In genomic region chr5:150157682-150158081, GRCm38 (mm10) we compare ENCODE assay signal across 8 mouse cellular contexts. TPM values are rescaled to one million over a fixed set of nuclear protein-coding genes. Genes with fewer than 3 reads are reported as not detected.
A peak's percentile ranks its signal among the peaks of the same experiment; 100 is the strongest.
DNase-seq lines count a peak whose midpoint lies in the region; ATAC-seq and TF ChIP-seq lines count a peak whose summit lies in the region.

No protein-coding gene starts in this region.

- H3K4me1 ChIP-seq in bone marrow, adult 2 months (ENCODE audit: control insufficient read depth, insufficient read depth, low read length): peaks cover 10% of the 10 kb centered on the region
- H3K4me1 ChIP-seq in intestine, embryonic 15.5 days (replicated peaks): peaks cover 4% of the 10 kb centered on the region; the same call in 1 of the 2 replicates

- no peaks in the 10 kb centered on the region for H3K27me3 ChIP-seq in intestine, embryonic 15.5 days (replicated peaks)

- DNase-seq in cerebellum, postnatal 14 days: peak; percentile 65 to 83
- DNase-seq in left cerebral cortex, adult 2 months (ENCODE audit: extremely low spot score in 1 of 2, low spot score in 2 of 2): no peak
- DNase-seq in left cerebral cortex, adult 9 months (ENCODE audit: low spot score in 2 of 2): no peak
- peak; percentile 61 for DNase-seq in kidney, postnatal 10 days

- H3K9me3 ChIP-seq in intestine, embryonic 15.5 days: no peaks in the 10 kb centered on the region

- no peak overlapping the region for H3K9ac ChIP-seq in intestine, embryonic 15.5 days

- no peak for TF ChIP-seq POLR2A in bone marrow, adult 2 months (IDR thresholded peaks at IDR 0.05; ENCODE audit: borderline replicate concordance, control insufficient read depth, low read depth, low read length)

- WGBS in bone marrow, adult 2 months: 32% methylated on average over 6 of the region's 6 CpGs
- WGBS in intestine, embryonic 15.5 days: 52% methylated on average over 6 of the region's 6 CpGs

- no peak overlapping the region for H3K4me2 ChIP-seq in intestine, embryonic 15.5 days (replicated peaks)

- H3K27ac ChIP-seq in left cerebral cortex, adult 2 months: no peak overlapping the region
- H3K27ac ChIP-seq in bone marrow, adult 2 months (ENCODE audit: control insufficient read depth, insufficient read depth, low read depth, low read length, poor library complexity): no peak overlapping the region
- H3K27ac ChIP-seq in intestine, embryonic 15.5 days: no peak overlapping the region

- no peak overlapping the region for H3K4me3 ChIP-seq in left cerebral cortex, adult 2 months
- H3K4me3 ChIP-seq in bone marrow, adult 2 months (replicated peaks; ENCODE audit: control insufficient read depth, low read depth, low read length): no peak overlapping the region
- H3K4me3 ChIP-seq in intestine, embryonic 15.5 days (replicated peaks): no peak overlapping the region

- ATAC-seq in cerebellum, adult (ENCODE audit: insufficient number of reproducible peaks, low FRiP score, low TSS enrichment): no peak
- ATAC-seq in neutrophil, adult 5-6 weeks (ENCODE audit: extremely low read depth, insufficient number of reproducible peaks, low FRiP score, poor library complexity, severe bottlenecking): peak; percentile 86
- no peak for ATAC-seq in intestine, embryonic 15.5 days

- TF ChIP-seq CTCF in left cerebral cortex, adult 2 months (IDR thresholded peaks at IDR 0.05): peak; percentile 69
- TF ChIP-seq CTCF in bone marrow, adult 2 months (IDR thresholded peaks at IDR 0.05; ENCODE audit: control insufficient read depth, insufficient read depth, low read length): peak; percentile 93

- no peaks in the 10 kb centered on the region for H3K36me3 ChIP-seq in intestine, embryonic 15.5 days

- intact Hi-C loops in left cerebral cortex, adult 2 months (cut with DNase I): loop anchor here (1.0 to 2.0 kb wide), 2 partner anchors 39 to 60 kb away; partner anchors contain the start of gene Fry

RNA-seq across cellular contexts. Expression of gene Fry, which starts 39.2 kb away (rescaled TPM):
- total RNA-seq in left cerebral cortex, adult 2 months (2021): 100 to 1,000 TPM; 194 to 203 TPM
- polyA plus RNA-seq in bone marrow, adult 2 months (2011; ENCODE audit: insufficient read depth, insufficient read length, low replicate concordance, missing spikeins): 10.8 and 20.0 TPM in 2 replicates
- 110 and 115 TPM in 2 replicates for total RNA-seq in neutrophil, adult 5-6 weeks (2017)
- 7.1 and 8.2 TPM in 2 replicates for polyA plus RNA-seq in intestine, embryonic 15.5 days (2015; fragmentation: Nextera tagmentation; extraction: Ambion mirVana)

Comparison
In these comparisons a context has a peak if more than half of its experiments do, and no peak if none do; other contexts are left out.
1. DNase-seq: peak in cerebellum, postnatal 14 days (2 of 2) and kidney, postnatal 10 days (single experiment); none in left cerebral cortex, adult 2 months (0 of 2) and left cerebral cortex, adult 9 months (0 of 2).